Mouse (Mus musculus): ENCODE results near the gene Klhl7.

Gene Klhl7

GRCm38 (mm10) chr5:24181514-24182295, 81.3 kb downstream of the Klhl7 start:
- no peak for DNase-seq

- DNase-seq, result no peak
These were observed 81.9 kb downstream of the Klhl7 start for GRCm38 (mm10) chr5:24182296-24182734.

GRCm38 (mm10) chr5:24183096-24183495, 82.7 kb downstream of the Klhl7 start:
- DNase-seq, result no peak

- no peak for DNase-seq
These were observed 83.6 kb downstream of the Klhl7 start for GRCm38 (mm10) chr5:24184011-24184410.

- DNase-seq, result no peak
These were observed 88.1 kb downstream of the Klhl7 start for GRCm38 (mm10) chr5:24188476-24188875.

- DNase-seq, result no peak
These were observed 91.4 kb downstream of the Klhl7 start for GRCm38 (mm10) chr5:24191821-24192220.

GRCm38 (mm10) chr5:24201006-24201405, 100.6 kb downstream of the Klhl7 start:
- DNase-seq, result no peak

- no peak for DNase-seq
These were observed 102.1 kb downstream of the Klhl7 start for GRCm38 (mm10) chr5:24202492-24202891.

GRCm38 (mm10) chr5:24203266-24203665, 102.9 kb downstream of the Klhl7 start:
- no peak for DNase-seq

- DNase-seq, result no peak
These were observed 107.6 kb downstream of the Klhl7 start for GRCm38 (mm10) chr5:24207965-24208364.

GRCm38 (mm10) chr5:24208505-24208904, 108.1 kb downstream of the Klhl7 start:
- no peak for DNase-seq
